Mouse (Mus musculus) activated CD4-positive, CD25-positive, alpha-beta regulatory T cell, adult 4 months (primary cell): ENCODE results near the gene Defb35. TPM values are rescaled to one million over a fixed set of nuclear protein-coding genes. Genes with fewer than 3 reads are reported as not detected.
"Not testable (repeated sequence)": the region's sequence is repeated elsewhere in the genome, so short reads cannot be mapped to it uniquely, and the experiment has no call there.

Experiments
- ATAC-seq: one replicate; pipeline ENCODE4 v1.8.0; 2017
- polyA plus RNA-seq, 2 experiments: library from polyadenylated mRNA; unstranded; fragments of 100-300 nt; shearing (Covaris generic); gene quantifications; one replicate each; pipeline ENCODE4 v1.2.1; 2017

The Defb35 gene
- not detected for polyA plus RNA-seq

- not testable (repeated sequence) for ATAC-seq
Observed at GRCm38 (mm10) chr8:21938052-21938451, at the start of gene Defb35. Defb35 (plus strand) TSS chr8:21938352.

- not testable (repeated sequence) for ATAC-seq
Observed at GRCm38 (mm10) chr8:21906290-21906689, 31.9 kb upstream of the Defb35 start, which contains the start of gene Defb11. Defb11 (minus strand) TSS chr8:21906412.

- no peak for ATAC-seq
Observed at GRCm38 (mm10) chr8:21911931-21912330, 26.2 kb upstream of the Defb35 start.

DNA sequence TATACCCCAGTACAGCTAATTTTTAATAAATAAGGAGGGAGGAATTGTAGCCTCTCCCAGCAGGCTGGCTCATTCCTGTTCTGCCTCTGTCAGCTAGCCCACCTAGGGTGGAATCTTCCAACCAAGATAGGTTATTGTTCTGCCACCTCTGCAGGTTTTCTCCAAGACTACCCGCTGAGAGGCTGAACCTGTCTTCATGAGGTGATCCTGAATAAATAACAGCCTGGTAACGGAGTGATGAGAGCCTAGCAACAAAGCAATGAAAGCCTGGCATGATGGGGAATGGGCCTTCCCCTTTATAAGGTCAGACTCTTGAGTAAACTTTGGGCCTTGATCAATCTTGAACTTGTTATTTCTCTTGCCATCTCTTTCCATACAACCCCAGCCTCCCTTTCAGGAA, 25.6 kb upstream of the Defb35 start:
- ATAC-seq: no peak

GRCm38 (mm10) chr8:21915625-21916024, 22.5 kb upstream of the Defb35 start:
- no peak for ATAC-seq

- not testable (repeated sequence) for ATAC-seq
Observed at GRCm38 (mm10) chr8:21930754-21931153, 7.4 kb upstream of the Defb35 start.

- ATAC-seq: no peak
Observed at GRCm38 (mm10) chr8:21932610-21933009, 5.5 kb upstream of the Defb35 start, which contains the start of gene Defb15. Defb15 (minus strand) TSS chr8:21932710.

DNA sequence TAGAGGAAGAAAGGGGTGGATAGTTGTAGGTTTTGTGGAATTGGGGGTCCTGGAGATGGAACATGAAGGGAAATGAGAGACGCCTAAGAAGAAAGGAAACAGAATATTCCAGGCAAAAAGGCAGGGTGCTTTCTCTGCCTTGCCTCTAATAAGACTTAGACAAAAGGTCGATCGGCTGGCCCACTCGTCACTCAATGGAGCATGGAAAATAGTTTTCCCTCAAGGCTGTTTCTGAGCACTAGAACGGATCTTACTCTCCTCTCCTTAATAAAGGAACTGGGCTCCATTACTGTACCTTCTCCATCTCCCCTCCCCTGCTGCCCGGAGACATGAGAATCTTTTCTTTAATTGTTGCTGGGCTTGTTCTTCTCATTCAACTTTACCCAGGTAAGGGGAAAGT, 8.3 kb downstream of the Defb35 start, which contains the start of gene Defb13:
Gene Defb13, plus strand, starts transcription at position 301 of the 400 bp plus-strand sequence.
- no peak for ATAC-seq

- ATAC-seq: no peak
Observed at GRCm38 (mm10) chr8:21947311-21948017, 9.3 kb downstream of the Defb35 start.

DNA sequence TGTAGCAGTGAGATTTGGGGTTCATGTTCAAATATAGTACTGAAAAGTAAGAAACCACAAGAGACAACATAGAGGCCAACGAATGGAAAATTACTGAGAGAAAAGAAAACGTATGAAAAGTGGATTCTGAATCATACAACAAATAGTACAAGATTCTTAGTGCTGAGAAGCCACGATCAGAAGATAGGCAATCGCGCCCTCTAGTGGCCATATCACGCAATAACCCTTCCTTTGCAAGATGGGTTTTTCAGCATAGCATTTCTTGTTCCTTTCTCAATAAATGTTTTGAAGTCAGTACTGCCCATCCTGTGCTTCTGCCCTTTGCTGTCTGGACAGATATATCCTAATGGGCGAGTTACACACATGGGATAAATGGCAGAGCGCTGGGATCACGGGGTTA, 17.2 kb downstream of the Defb35 start:
- ATAC-seq: no peak

DNA sequence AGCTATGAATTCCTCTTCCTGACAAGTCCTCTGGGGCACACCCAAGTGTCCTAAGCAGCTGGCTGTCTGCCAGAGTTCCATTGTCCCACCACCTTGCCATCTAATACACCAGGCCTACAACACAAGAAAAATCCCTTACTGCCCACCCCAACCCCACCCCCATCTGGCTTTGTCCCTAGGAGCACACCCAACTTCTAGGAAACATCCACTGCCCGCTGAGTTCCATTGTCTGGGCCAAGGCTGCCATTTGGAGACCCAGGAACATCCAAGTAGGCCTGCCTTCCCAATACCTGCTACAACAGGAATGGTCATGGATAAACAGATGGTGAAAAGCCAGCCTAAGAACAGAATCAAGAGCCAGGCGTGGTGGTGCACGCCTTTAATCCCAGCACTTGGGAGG, 18.2 kb downstream of the Defb35 start:
- no peak for ATAC-seq

GRCm38 (mm10) chr8:21958414-21958813, 20.3 kb downstream of the Defb35 start, which contains the start of gene Fam90a1a:
Fam90a1a (plus strand) TSS chr8:21958714.
- no peak for ATAC-seq

- no peak for ATAC-seq
Observed at GRCm38 (mm10) chr8:21966646-21967045, 28.5 kb downstream of the Defb35 start.

GRCm38 (mm10) chr8:21969475-21969874, 31.3 kb downstream of the Defb35 start, which contains the start of gene Ccdc70:
Ccdc70 (plus strand) TSS chr8:21969775.
- ATAC-seq: no peak

DNA sequence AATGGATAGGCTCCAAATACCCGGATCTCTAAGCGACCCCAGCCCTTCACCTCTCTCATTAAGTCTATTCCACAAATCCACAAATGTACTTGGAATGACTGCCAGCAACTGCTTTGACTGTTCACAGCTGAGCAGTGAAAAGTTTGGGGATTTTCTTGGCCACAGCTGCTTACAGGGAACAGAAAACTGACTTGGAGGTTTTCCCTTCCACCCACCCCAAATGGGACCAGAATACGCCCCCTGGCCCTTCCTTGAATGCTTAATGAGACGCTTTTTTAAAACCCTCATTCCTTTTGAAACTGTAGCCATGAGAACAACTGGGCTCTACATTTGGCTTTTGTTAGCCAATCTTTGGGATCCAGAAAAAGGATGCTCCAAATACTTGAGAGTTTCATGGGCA, 40.0 kb downstream of the Defb35 start:
- ATAC-seq: no peak

- ATAC-seq: no peak
Observed at GRCm38 (mm10) chr8:21981664-21982337, 43.6 kb downstream of the Defb35 start.

Other genes with a start within 250 kb of the Defb35 start
- gene AY761184, start 234.7 kb upstream of the Defb35 start, polyA plus RNA-seq: not detected
- gene Defa24, start 203.9 kb upstream of the Defb35 start, polyA plus RNA-seq: not detected
- gene Defb50, start 114.8 kb upstream of the Defb35 start, polyA plus RNA-seq: not detected
- not detected for gene Defb2, start 98.4 kb upstream of the Defb35 start, polyA plus RNA-seq
- not detected for gene Defb10, start 79.5 kb upstream of the Defb35 start, polyA plus RNA-seq
- not detected for gene Defb9, start 52.9 kb upstream of the Defb35 start, polyA plus RNA-seq
- not detected for gene Defb11, start 31.9 kb upstream of the Defb35 start, polyA plus RNA-seq
- gene Defb15, start 5.6 kb upstream of the Defb35 start, polyA plus RNA-seq: not detected
- not detected for gene Defb13, start 8.4 kb downstream of the Defb35 start, polyA plus RNA-seq
- gene Fam90a1a, start 20.4 kb downstream of the Defb35 start, polyA plus RNA-seq: not detected
- gene Ccdc70, start 31.4 kb downstream of the Defb35 start, polyA plus RNA-seq: not detected
- not detected for gene Atp7b, start 122.0 kb downstream of the Defb35 start, polyA plus RNA-seq
- 10 to 100 TPM; 19.7 to 20.2 TPM for gene Alg11, start 122.4 kb downstream of the Defb35 start, polyA plus RNA-seq
- gene Nek5, start 186.7 kb downstream of the Defb35 start, polyA plus RNA-seq: under 1 TPM in 1 of 2 experiments, not detected in 1; 0.22 TPM
- gene Nek3, start 228.1 kb downstream of the Defb35 start, polyA plus RNA-seq: 1 to 10 TPM; 4.6 to 6.1 TPM
- 10 to 100 TPM; 13.3 to 14.9 TPM for gene Ckap2, start 247.5 kb downstream of the Defb35 start, polyA plus RNA-seq